Mouse (Mus musculus) layer of hippocampus, adult 6 months (tissue): ENCODE results near the gene Rab36. TPM values are rescaled to one million over a fixed set of nuclear protein-coding genes. Genes with fewer than 3 reads are reported as not detected.

Experiments used
- long read RNA-seq, 2 experiments: library from polyadenylated mRNA; unstranded; transcript quantifications; one replicate each; pipeline ENCODE4 v2.0.0; 2019 to 2020
- polyA plus RNA-seq: library from polyadenylated mRNA; unstranded; fragments of <200 nt; fragmentation: Nextera tagmentation; gene quantifications from 2 replicates; pipeline ENCODE4 v1.2.3, GENCODE M21; 2021

Gene Rab36
- 21.0 and 21.5 TPM in 2 replicates for polyA plus RNA-seq
- long read RNA-seq, experiment 1, partial matches to known transcripts: 0 of 10 reads
- long read RNA-seq, experiment 1, other reads (novel, unspliced or antisense): 6 of 10 reads
- long read RNA-seq, experiment 2, transcript Rab36-209 (11 exons, 2,620 nt): major isoform, 37 of 115 reads
- long read RNA-seq, experiment 2, partial matches to known transcripts: 6 of 115 reads
- long read RNA-seq, experiment 2, other reads (novel, unspliced or antisense): 71 of 115 reads

DNA sequence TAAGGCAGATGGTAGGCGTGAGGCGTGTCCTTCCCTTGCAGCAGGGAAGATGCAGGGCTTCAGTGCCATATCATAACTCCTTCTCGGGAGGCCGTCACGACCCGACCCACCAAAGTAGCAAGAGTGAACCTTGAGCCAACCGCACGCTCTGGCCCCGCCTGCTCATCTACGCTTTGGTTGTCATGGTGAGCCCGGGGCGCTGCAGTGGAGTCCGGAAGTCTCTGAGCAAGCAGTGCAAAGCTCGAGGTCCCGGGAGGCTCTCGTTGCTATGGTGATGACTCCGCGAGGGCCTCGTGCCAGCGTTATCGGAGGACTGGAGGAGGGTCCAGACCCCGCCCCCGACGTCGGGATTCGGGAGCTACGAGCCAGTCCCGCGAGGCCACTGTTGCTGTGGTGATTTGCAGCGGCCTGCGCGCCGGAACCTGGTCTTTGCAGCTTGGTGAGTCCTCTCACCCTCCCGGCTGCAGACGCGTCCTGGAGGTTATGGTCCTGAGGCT, at the start of gene Rab36:
TSS of gene Rab36 (plus strand) at position 176 of the 497 bp plus-strand sequence.

DNA sequence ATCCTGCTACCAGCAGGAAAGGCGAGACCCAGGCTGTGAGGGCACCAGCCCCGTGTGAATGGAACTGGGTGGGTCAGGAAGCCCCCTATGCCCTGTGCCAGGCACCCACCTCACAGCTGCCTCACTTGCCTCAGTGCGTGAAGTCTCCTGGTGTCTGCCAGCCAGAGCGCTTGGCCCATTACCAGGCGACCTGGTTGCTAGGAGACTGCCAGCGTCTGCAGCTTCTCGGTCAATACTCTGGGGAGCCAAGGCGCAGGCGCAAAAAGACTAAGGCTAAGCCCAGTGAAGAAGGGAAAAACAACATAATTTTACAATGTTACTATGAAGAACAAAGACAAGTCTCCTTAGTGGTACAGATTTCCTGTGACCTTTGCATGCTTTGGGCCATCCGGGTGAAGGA, 4.5 kb upstream of the Rab36 start, which contains the start of gene Rsph14:
TSS of gene Rsph14 (minus strand) at position 192 of the 400 bp plus-strand sequence.

DNA sequence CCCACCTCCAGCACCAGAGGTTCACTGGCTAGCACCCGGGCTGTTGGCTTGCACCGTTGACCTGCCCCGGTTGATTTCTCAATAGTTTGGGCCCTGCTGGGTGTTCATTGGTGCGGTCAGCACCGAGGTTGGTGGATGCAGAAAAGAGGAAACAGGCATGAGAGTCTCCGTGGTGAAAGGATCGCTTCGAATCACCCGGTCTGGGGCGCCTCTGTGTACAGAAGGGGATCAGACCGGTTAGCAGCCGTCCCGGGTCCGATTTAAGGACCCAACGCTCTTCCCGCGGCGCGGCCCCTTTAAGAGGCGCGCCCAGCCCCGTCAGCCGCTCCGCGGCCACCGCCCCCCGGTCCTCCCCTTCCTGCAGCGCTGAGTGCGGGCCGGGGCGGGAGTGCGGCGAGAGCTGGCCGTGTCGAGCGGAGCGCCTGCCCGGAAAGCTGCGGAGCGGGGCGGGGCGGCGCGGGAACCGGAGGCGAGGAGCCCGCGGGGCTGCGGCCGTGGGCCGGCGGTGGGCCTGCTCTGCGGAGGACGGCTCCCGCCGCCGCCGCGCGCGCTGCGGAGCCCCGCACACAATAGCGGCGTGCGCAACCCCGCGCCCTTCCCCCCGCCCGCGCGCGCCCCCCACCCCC, 23.5 kb downstream of the Rab36 start, which contains the start of gene Bcr:
TSS of gene Bcr (plus strand) at position 376 of the 626 bp plus-strand sequence.

Other genes with a start within 250 kb of the Rab36 start
- 33.7 and 36.6 TPM in 2 replicates for gene Gnaz, start 69.9 kb upstream of the Rab36 start, polyA plus RNA-seq
- gene Rsph14, start 4.5 kb upstream of the Rab36 start, polyA plus RNA-seq: 1.8 and 2.5 TPM in 2 replicates
- 9.0 and 9.9 TPM in 2 replicates for gene Bcr, start 23.5 kb downstream of the Rab36 start, polyA plus RNA-seq
- 13.0 and 13.5 TPM in 2 replicates for gene Specc1l, start 175.0 kb downstream of the Rab36 start, polyA plus RNA-seq